Mouse (Mus musculus) C2C12 (cell line): ENCODE measurements around the gene Olfr291.

Experiments
- CTCF ChIP-seq: IDR thresholded peaks from one replicate; pipeline ENCODE4 v1.5.1; 2011; ENCODE audit not compliant: control insufficient read depth, insufficient read depth, insufficient read length
- MAX ChIP-seq: IDR thresholded peaks from one replicate; pipeline ENCODE4 v1.6.1; 2011; ENCODE audit warnings: mild to moderate bottlenecking, control low read depth
- MYOG ChIP-seq: IDR thresholded peaks from one replicate; pipeline ENCODE4 v1.6.1; 2011; ENCODE audit not compliant: control insufficient read depth, insufficient read length; ENCODE audit errors: extremely low read depth
- USF1 ChIP-seq: IDR thresholded peaks from one replicate; pipeline ENCODE4 v1.6.1; 2011; ENCODE audit warnings: low read depth, mild to moderate bottlenecking, control low read depth, moderate library complexity

- no peak for TF ChIP-seq CTCF
- TF ChIP-seq MYOG, result no peak
- no peak for TF ChIP-seq MAX
- TF ChIP-seq USF1, result no peak
Measured at GRCm38 (mm10) chr7:84853253-84853652, at the start of gene Olfr291.
